Mouse (Mus musculus) liver, postnatal 0 days (tissue): ENCODE data around the gene Stn1.

Source experiments
- CTCF ChIP-seq: sonication (generic); IDR thresholded peaks from 2 replicates; pipeline ENCODE4 v1.5.1; 2016; ENCODE audit warnings: antibody characterized with exemption, low read depth
- EP300 ChIP-seq: IDR thresholded peaks from 2 replicates; pipeline ENCODE4 v1.6.1; 2016; ENCODE audit warnings: antibody characterized with exemption, low read depth, mild to moderate bottlenecking

DNA sequence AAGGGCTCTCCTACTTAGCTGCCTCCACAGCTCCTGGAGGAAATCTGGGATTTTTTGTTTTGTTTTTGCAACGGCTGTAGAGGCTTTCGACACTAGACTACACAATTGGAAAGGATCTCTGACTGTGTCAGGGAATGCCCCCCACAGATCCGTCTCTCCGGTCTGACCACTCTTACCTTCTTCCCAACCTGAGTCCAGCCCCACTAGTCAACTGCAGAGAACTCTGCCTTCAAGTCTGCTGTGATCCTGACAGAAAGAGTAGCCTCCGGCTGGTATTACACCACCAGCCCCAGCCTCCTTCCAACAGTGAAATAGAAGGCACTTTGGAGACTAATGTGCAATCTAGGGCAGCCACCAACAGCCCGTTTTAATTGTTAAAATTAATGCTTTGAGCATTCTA lies 74.6 kb downstream of the Stn1 start:
- TF ChIP-seq EP300 = no peak
- no peak for TF ChIP-seq CTCF
